7 mouse cellular contexts compared by ENCODE assay signal in genomic region chr8:71521634-71522033, GRCm38 (mm10). TPM values are rescaled to one million over a fixed set of nuclear protein-coding genes. Genes with fewer than 3 reads are reported as not detected.
A peak's percentile ranks its signal among the peaks of the same experiment; 100 is the strongest.
DNase-seq lines count a peak whose midpoint lies in the region; ATAC-seq and TF ChIP-seq lines count a peak whose summit lies in the region.

No protein-coding gene starts in this region.

- TF ChIP-seq EP300 in heart, adult 2 months (IDR thresholded peaks at IDR 0.05; ENCODE audit: insufficient read depth, low read depth, low read length), result peak; percentile 87; the same call in 1 of the 2 replicates

- no peaks in the 10 kb centered on the region for H3K79me2 ChIP-seq in heart, adult 2 months (replicated peaks; ENCODE audit: control insufficient read depth, insufficient read depth, low read length)

- TF ChIP-seq CTCF in heart, adult 2 months (IDR thresholded peaks at IDR 0.05), result no peak; the same call in 1 of the 2 replicates
- TF ChIP-seq CTCF in kidney, adult 2 months (conservative IDR thresholded peaks at IDR 0.05; ENCODE audit: insufficient read depth, insufficient read length, low read depth, low read length), result peak; percentile 98

- no peak for TF ChIP-seq POLR2A in heart, adult 2 months (IDR thresholded peaks at IDR 0.05; ENCODE audit: insufficient read depth, low read depth, low read length)
- TF ChIP-seq POLR2A in kidney, adult 2 months (IDR thresholded peaks at IDR 0.05; ENCODE audit: low read depth, low read length), result no peak

- WGBS in embryonic facial prominence, embryonic 12.5 days, result 5% methylated on average over 17 of the region's 17 CpGs
- 1% methylated on average over 17 of the region's 17 CpGs for WGBS in heart, adult 2 months
- WGBS in kidney, adult 2 months, result 2% methylated on average over 17 of the region's 17 CpGs
- WGBS in limb, embryonic 11.5 days, result 6% methylated on average over 17 of the region's 17 CpGs
- 3% methylated on average over 17 of the region's 17 CpGs for WGBS in midbrain, embryonic 14.5 days

- H3K27me3 ChIP-seq in embryonic facial prominence, embryonic 12.5 days, result peaks cover 31% of the 10 kb centered on the region
- no peaks in the 10 kb centered on the region for H3K27me3 ChIP-seq in heart, adult 2 months (ENCODE audit: control insufficient read depth, insufficient read depth, low read length)
- H3K27me3 ChIP-seq in kidney, adult 2 months (replicated peaks; ENCODE audit: control insufficient read depth, insufficient read depth, low read length), result no peaks in the 10 kb centered on the region
- peaks cover 15% of the 10 kb centered on the region for H3K27me3 ChIP-seq in limb, embryonic 11.5 days (ENCODE audit: control insufficient read depth, insufficient read depth, low read length)
- peaks cover 20% of the 10 kb centered on the region for H3K27me3 ChIP-seq in midbrain, embryonic 14.5 days (ENCODE audit: control insufficient read depth, insufficient read depth, low read length)

- peak overlapping the region; percentile 30 for H3K4me2 ChIP-seq in embryonic facial prominence, embryonic 12.5 days (replicated peaks)
- no peak overlapping the region for H3K4me2 ChIP-seq in limb, embryonic 11.5 days (ENCODE audit: low read depth, severe bottlenecking)
- no peak overlapping the region for H3K4me2 ChIP-seq in midbrain, embryonic 14.5 days (ENCODE audit: low read length)

- H3K9ac ChIP-seq in embryonic facial prominence, embryonic 12.5 days, result no peak overlapping the region
- H3K9ac ChIP-seq in heart, adult 2 months (ENCODE audit: low read depth, low read length), result no peak overlapping the region
- H3K9ac ChIP-seq in limb, embryonic 11.5 days (ENCODE audit: low read length), result no peak overlapping the region
- H3K9ac ChIP-seq in midbrain, embryonic 14.5 days (replicated peaks; ENCODE audit: low read length), result no peak overlapping the region

- H3K36me3 ChIP-seq in embryonic facial prominence, embryonic 12.5 days, result no peaks in the 10 kb centered on the region
- no peaks in the 10 kb centered on the region for H3K36me3 ChIP-seq in heart, adult 2 months (ENCODE audit: control insufficient read depth, insufficient read depth, low read length)
- no peaks in the 10 kb centered on the region for H3K36me3 ChIP-seq in kidney, adult 2 months (ENCODE audit: control insufficient read depth, insufficient read depth, low read length)
- no peaks in the 10 kb centered on the region for H3K36me3 ChIP-seq in limb, embryonic 11.5 days (ENCODE audit: control insufficient read depth, insufficient read depth, low read length)
- H3K36me3 ChIP-seq in midbrain, embryonic 14.5 days (ENCODE audit: control insufficient read depth, insufficient read depth, low read length), result no peaks in the 10 kb centered on the region

- no peaks in the 10 kb centered on the region for H3K9me3 ChIP-seq in embryonic facial prominence, embryonic 12.5 days
- H3K9me3 ChIP-seq in limb, embryonic 11.5 days (ENCODE audit: control insufficient read depth, low read length), result no peaks in the 10 kb centered on the region
- H3K9me3 ChIP-seq in midbrain, embryonic 14.5 days (ENCODE audit: control insufficient read depth, low read length), result no peaks in the 10 kb centered on the region

- no peak overlapping the region for H3K4me3 ChIP-seq in embryonic facial prominence, embryonic 12.5 days
- H3K4me3 ChIP-seq in heart, adult 2 months, result no peak overlapping the region
- no peak overlapping the region for H3K4me3 ChIP-seq in kidney, adult 2 months (ENCODE audit: insufficient read depth, low read depth, low read length)
- no peak overlapping the region for H3K4me3 ChIP-seq in limb, embryonic 11.5 days (ENCODE audit: low read depth, low read length)
- H3K4me3 ChIP-seq in midbrain, embryonic 14.5 days (replicated peaks; ENCODE audit: low read depth, low read length), result no peak overlapping the region

- intact Hi-C loops in heart, adult 2 months (cut with DNase I), result loop anchor here (1.0 kb wide), 2 partner anchors 26 to 80 kb away; no protein-coding TSS in a partner anchor

- no peak overlapping the region for H3K27ac ChIP-seq in embryonic facial prominence, embryonic 12.5 days
- no peak overlapping the region for H3K27ac ChIP-seq in heart, adult 2 months
- no peak overlapping the region for H3K27ac ChIP-seq in kidney, adult 2 months (ENCODE audit: insufficient read depth, low read depth, low read length)
- H3K27ac ChIP-seq in limb, embryonic 11.5 days (replicated peaks; ENCODE audit: low read depth, low read length), result no peak overlapping the region
- no peak overlapping the region for H3K27ac ChIP-seq in midbrain, embryonic 14.5 days (replicated peaks; ENCODE audit: low read depth, low read length)

- peak; percentile 80 for ATAC-seq in embryonic facial prominence, embryonic 12.5 days (ENCODE audit: insufficient number of reproducible peaks, insufficient read depth, low FRiP score, low TSS enrichment)
- ATAC-seq in limb, embryonic 11.5 days (ENCODE audit: insufficient number of reproducible peaks, low FRiP score, low TSS enrichment, low read depth), result peak; percentile 78
- ATAC-seq in midbrain, embryonic 14.5 days (ENCODE audit: low FRiP score, low TSS enrichment), result peak; percentile 75

- H3K4me1 ChIP-seq in embryonic facial prominence, embryonic 12.5 days, result peaks cover 10% of the 10 kb centered on the region; the same call in 1 of the 2 replicates
- peaks cover 4% of the 10 kb centered on the region for H3K4me1 ChIP-seq in heart, adult 2 months (ENCODE audit: control insufficient read depth, insufficient read depth, low read length)
- H3K4me1 ChIP-seq in kidney, adult 2 months (ENCODE audit: control insufficient read depth, insufficient read depth, low read length), result no peaks in the 10 kb centered on the region
- peaks cover 3% of the 10 kb centered on the region; the same call in 1 of the 2 replicates for H3K4me1 ChIP-seq in limb, embryonic 11.5 days (ENCODE audit: control insufficient read depth, insufficient read depth, low read length)
- no peaks in the 10 kb centered on the region for H3K4me1 ChIP-seq in midbrain, embryonic 14.5 days (ENCODE audit: control insufficient read depth, insufficient read depth, low read length)

- peak; percentile 97 for DNase-seq in adrenal gland, postnatal 14 days
- DNase-seq in heart, adult 2 months, result peak; percentile 93 to 98
- DNase-seq in kidney, adult 2 months, result peak; percentile 95
- DNase-seq in limb, embryonic 11.5 days (ENCODE audit: low spot score), result peak; percentile 98
- peak; percentile 93 for DNase-seq in midbrain, embryonic 14.5 days
- peak; percentile 80 for DNase-seq in spleen, adult 12 weeks (ENCODE audit: low spot score)

RNA-seq across cellular contexts. Expression of gene Ccdc194, which starts 3.9 kb away (rescaled TPM):
- not detected in 2 replicates for total RNA-seq in adrenal gland, postnatal 14 days (2021)
- polyA plus RNA-seq in embryonic facial prominence, embryonic 12.5 days (2016; fragmentation: Nextera tagmentation; extraction: Ambion mirVana), result 0.48 and 0.49 TPM in 2 replicates
- not detected for total RNA-seq in heart, adult 2 months (2021)
- polyA plus RNA-seq in heart, adult 2 months (2012; rRNA removed), result 0.10 and 0.23 TPM in 2 replicates
- polyA plus RNA-seq in kidney, adult 2 months (2012; rRNA removed), result 0.09 TPM in 1 of 2 replicates, not detected in the other
- polyA plus RNA-seq in limb, embryonic 11.5 days (2014; fragmentation: Nextera tagmentation; extraction: Ambion mirVana), result 0.30 and 0.71 TPM in 2 replicates
- not detected in 2 replicates for polyA plus RNA-seq in midbrain, embryonic 14.5 days (2014; fragmentation: Nextera tagmentation; extraction: Ambion mirVana)

RNA-seq across cellular contexts. Expression of gene Plvap, which starts 10.1 kb away (rescaled TPM):
- total RNA-seq in adrenal gland, postnatal 14 days (2021), result 116 and 123 TPM in 2 replicates
- 62.2 and 64.4 TPM in 2 replicates for polyA plus RNA-seq in embryonic facial prominence, embryonic 12.5 days (2016; fragmentation: Nextera tagmentation; extraction: Ambion mirVana)
- 10 to 100 TPM; 22.1 to 28.3 TPM for total RNA-seq in heart, adult 2 months (2021)
- polyA plus RNA-seq in heart, adult 2 months (2012; rRNA removed), result 37.2 and 42.9 TPM in 2 replicates
- polyA plus RNA-seq in kidney, adult 2 months (2012; rRNA removed), result 502 and 542 TPM in 2 replicates
- 57.9 and 58.2 TPM in 2 replicates for polyA plus RNA-seq in limb, embryonic 11.5 days (2014; fragmentation: Nextera tagmentation; extraction: Ambion mirVana)
- polyA plus RNA-seq in midbrain, embryonic 14.5 days (2014; fragmentation: Nextera tagmentation; extraction: Ambion mirVana), result 3.6 and 4.1 TPM in 2 replicates

RNA-seq across cellular contexts. Expression of gene Bst2, which starts 15.6 kb away (rescaled TPM):
- 45.6 and 47.9 TPM in 2 replicates for total RNA-seq in adrenal gland, postnatal 14 days (2021)
- polyA plus RNA-seq in embryonic facial prominence, embryonic 12.5 days (2016; fragmentation: Nextera tagmentation; extraction: Ambion mirVana), result 11.2 and 12.8 TPM in 2 replicates
- 10 to 100 TPM; 17.4 to 18.1 TPM for total RNA-seq in heart, adult 2 months (2021)
- 69.8 and 85.9 TPM in 2 replicates for polyA plus RNA-seq in heart, adult 2 months (2012; rRNA removed)
- polyA plus RNA-seq in kidney, adult 2 months (2012; rRNA removed), result 167 and 184 TPM in 2 replicates
- polyA plus RNA-seq in limb, embryonic 11.5 days (2014; fragmentation: Nextera tagmentation; extraction: Ambion mirVana), result 1.7 and 1.8 TPM in 2 replicates
- polyA plus RNA-seq in midbrain, embryonic 14.5 days (2014; fragmentation: Nextera tagmentation; extraction: Ambion mirVana), result 0.86 and 7.9 TPM in 2 replicates

RNA-seq across cellular contexts. Expression of gene Mvb12a, which starts 21.1 kb away (rescaled TPM):
- 63.2 and 66.3 TPM in 2 replicates for total RNA-seq in adrenal gland, postnatal 14 days (2021)
- 69.0 and 72.6 TPM in 2 replicates for polyA plus RNA-seq in embryonic facial prominence, embryonic 12.5 days (2016; fragmentation: Nextera tagmentation; extraction: Ambion mirVana)
- 10 to 100 TPM; 27.0 to 29.7 TPM for total RNA-seq in heart, adult 2 months (2021)
- polyA plus RNA-seq in heart, adult 2 months (2012; rRNA removed), result 51.6 and 53.7 TPM in 2 replicates
- polyA plus RNA-seq in kidney, adult 2 months (2012; rRNA removed), result 136 and 164 TPM in 2 replicates
- 66.5 and 74.2 TPM in 2 replicates for polyA plus RNA-seq in limb, embryonic 11.5 days (2014; fragmentation: Nextera tagmentation; extraction: Ambion mirVana)
- 54.6 and 61.5 TPM in 2 replicates for polyA plus RNA-seq in midbrain, embryonic 14.5 days (2014; fragmentation: Nextera tagmentation; extraction: Ambion mirVana)

RNA-seq across cellular contexts. Expression of gene Gtpbp3, which starts 33.7 kb away (rescaled TPM):
- 20.0 and 21.5 TPM in 2 replicates for total RNA-seq in adrenal gland, postnatal 14 days (2021)
- 23.0 and 25.0 TPM in 2 replicates for polyA plus RNA-seq in embryonic facial prominence, embryonic 12.5 days (2016; fragmentation: Nextera tagmentation; extraction: Ambion mirVana)
- 10 to 100 TPM; 16.6 to 20.5 TPM for total RNA-seq in heart, adult 2 months (2021)
- polyA plus RNA-seq in heart, adult 2 months (2012; rRNA removed), result 18.4 and 19.8 TPM in 2 replicates
- 20.2 and 25.0 TPM in 2 replicates for polyA plus RNA-seq in kidney, adult 2 months (2012; rRNA removed)
- 8.3 and 8.7 TPM in 2 replicates for polyA plus RNA-seq in limb, embryonic 11.5 days (2014; fragmentation: Nextera tagmentation; extraction: Ambion mirVana)
- 4.9 and 5.2 TPM in 2 replicates for polyA plus RNA-seq in midbrain, embryonic 14.5 days (2014; fragmentation: Nextera tagmentation; extraction: Ambion mirVana)
